Mouse (Mus musculus) brown adipose tissue, adult 24 weeks (tissue): ENCODE data around the gene Tmem102. TPM values are rescaled to one million over a fixed set of nuclear protein-coding genes. Genes with fewer than 3 reads are reported as not detected.
A peak's percentile ranks its signal among the peaks of the same experiment; 100 is the strongest.

ENCODE experiments used
- H3K27ac ChIP-seq: fragments of 200-500 bp; replicated peaks from 2 replicates; pipeline ENCODE4 v1.5.1; 2012; ENCODE audit warnings: low read depth, mild to moderate bottlenecking, low read length
- H3K4me1 ChIP-seq: fragments of 200-500 bp; 2 replicates; pipeline ENCODE4 v1.6.1; 2012; ENCODE audit warnings: low read length, mixed read lengths; ENCODE audit not compliant: control insufficient read depth, insufficient read depth, insufficient read length
- H3K4me3 ChIP-seq: fragments of 200-500 bp; 2 replicates; pipeline ENCODE4 v1.5.1; 2012; ENCODE audit warnings: low read depth, mild to moderate bottlenecking, low read length, moderate library complexity; ENCODE audit not compliant: insufficient read depth
- polyA plus RNA-seq: library from polyadenylated mRNA; stranded (reverse); fragments of >200 nt; gene quantifications from 2 replicates; pipeline ENCODE4 v1.2.4, GENCODE M21; 2012; ENCODE audit not compliant: missing spikeins, insufficient read depth, insufficient read length

The Tmem102 gene
- polyA plus RNA-seq, 1 experiment: 1.2 TPM

DNA sequence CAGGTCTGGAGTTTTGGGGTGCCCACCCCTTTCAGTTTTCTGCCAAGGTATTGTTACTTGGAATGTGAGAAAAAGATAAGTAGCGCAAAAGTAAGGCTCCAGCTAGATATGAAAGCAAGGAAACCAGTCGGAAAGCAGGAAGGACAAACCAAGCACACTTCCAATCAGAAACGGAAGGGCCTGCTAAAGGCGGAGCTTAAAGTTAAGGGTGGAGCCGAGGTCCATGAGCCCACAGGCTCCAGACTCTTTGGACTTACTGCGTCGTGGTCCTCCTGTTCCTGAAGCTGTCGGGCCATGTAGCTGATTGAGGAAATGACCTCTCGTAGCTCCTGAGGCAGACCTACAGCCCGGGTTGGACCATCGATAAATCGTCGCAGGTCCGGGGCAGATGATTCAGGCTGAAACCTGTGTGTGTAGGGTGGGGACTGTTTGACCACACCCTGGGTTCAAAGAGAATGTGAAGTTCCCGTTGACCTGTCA is 20.6 kb downstream of the Tmem102 start:
- peak overlapping the region; percentile 42 for H3K4me3 ChIP-seq
- H3K27ac ChIP-seq: peak overlapping the region; percentile 36

DNA sequence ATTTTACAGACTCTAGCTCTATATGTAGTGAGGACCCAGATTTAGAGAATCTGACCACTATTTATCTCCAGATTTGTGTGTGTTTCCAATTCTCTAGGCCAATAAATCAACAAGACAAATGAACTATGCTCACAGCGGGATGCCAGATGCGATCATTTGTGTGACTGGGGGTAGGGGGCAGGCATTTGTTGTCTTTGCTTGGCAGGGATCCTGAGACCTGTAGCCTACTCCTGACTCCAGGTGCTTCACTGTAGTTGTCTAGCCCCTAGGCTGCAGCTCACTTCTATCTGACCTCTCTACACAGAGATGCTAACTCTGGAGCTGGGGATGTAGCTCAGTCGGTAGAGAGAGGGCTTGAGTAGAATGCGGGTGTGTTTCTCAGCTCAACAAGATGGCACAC is 23.6 kb downstream of the Tmem102 start:
- H3K27ac ChIP-seq: no peak overlapping the region
- H3K4me3 ChIP-seq: no peak overlapping the region
- 0 out of 2 replicates have a peak, but pooled peaks cover 3% of the 10 kb centered on the region for H3K4me1 ChIP-seq

More for the DNA sequence above, 20.6 kb downstream of the Tmem102 start:
- H3K4me1 ChIP-seq: 0 out of 2 replicates have a peak, but pooled peaks cover 3% of the 10 kb centered on the region

DNA sequence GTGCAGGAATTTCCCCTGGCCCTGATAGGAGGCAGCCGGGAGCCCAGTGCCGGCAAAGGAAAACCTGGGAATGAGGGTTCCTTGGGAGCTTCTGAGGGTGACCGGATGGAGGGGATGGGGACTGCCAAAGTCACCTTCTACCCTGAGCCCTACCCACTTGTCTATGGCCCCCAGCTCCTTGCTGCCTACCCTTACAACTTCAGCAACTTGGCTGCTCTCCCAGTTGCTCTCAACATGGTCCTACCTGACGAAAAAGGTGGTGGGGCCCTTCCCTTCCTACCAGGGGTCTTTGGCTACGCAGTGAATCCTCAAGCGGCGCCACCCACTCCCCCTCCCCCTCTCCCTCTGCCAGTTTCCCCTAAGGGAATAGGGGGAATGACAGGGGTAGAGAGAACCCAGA is 26.4 kb downstream of the Tmem102 start:
- no peak overlapping the region for H3K27ac ChIP-seq
- no peaks in the 10 kb centered on the region for H3K4me1 ChIP-seq
- H3K4me3 ChIP-seq: no peak overlapping the region

DNA sequence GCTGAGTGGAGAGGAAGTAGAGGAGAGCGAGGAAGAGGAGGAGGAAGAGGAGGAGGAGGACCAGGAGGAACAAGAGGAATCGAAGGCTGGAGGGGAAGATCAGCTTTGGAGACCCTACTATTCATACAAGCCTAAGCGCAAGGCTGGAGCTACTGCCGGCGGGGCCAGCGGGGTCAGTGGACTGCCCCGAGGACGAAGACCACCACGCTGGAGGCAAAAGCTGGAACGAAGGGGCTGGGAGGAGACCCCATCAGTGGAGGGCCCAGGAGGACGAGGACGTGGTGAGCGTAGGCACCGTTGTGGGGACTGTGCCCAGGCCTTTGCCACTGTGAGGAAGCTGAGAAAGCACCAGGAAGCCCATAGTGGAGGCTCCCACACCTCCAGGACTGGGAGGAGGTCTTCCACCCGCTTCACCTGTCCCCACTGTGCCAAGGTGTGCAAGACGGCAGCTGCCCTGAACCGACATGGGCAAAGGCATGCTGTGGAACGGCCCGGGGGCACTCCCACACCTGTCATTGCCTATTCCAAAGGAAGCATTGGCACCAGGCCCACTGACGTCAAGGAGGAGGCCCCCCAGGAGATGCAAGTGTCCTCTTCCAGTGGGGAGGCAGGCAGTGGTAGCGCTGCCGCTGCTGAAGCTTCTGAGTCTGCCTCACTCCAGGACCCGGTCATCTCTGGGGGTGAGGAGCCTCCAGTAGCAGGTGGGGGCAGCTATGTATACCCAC is 27.0 kb downstream of the Tmem102 start:
- Histone ChIP-seq H3K27ac (no peak overlapping the region), H3K4me3 (no peak overlapping the region), H3K4me1 (no peaks in the 10 kb centered on the region)

DNA sequence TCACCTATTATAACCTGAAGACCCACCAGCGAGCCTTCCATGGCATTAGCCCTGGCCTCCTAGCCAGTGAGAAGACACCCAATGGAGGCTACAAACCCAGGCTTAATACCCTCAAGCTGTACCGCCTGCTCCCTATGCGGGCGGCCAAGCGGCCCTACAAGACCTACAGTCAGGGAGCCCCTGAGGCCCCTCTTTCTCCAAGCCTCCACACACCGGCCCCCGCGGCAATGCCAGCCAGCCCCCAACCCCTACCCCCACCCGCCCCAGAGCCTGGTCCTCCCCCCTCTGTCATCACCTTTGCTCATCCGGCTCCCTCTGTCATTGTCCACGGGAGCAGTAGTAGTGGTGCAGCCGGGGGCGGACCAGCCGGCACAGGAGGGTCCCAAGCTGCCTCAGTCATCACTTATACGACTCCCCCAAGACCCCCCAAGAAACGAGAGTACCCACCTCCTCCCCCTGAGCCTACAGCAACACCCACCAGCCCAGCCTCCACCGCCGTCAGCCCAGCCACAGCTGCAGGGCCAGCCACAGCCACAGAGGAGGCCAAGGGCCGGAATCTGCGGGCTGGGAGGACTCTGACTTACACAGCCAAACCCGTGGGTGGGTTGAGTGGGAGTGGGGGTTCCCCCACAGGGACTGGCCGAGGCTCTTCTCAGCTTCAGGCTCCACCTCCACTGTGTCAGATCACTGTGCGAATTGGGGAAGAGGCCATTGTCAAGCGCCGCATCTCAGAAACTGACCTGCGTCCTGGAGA is 27.7 kb downstream of the Tmem102 start:
- H3K4me1 ChIP-seq: no peaks in the 10 kb centered on the region
- no peak overlapping the region for H3K4me3 ChIP-seq
- H3K27ac ChIP-seq: no peak overlapping the region

DNA sequence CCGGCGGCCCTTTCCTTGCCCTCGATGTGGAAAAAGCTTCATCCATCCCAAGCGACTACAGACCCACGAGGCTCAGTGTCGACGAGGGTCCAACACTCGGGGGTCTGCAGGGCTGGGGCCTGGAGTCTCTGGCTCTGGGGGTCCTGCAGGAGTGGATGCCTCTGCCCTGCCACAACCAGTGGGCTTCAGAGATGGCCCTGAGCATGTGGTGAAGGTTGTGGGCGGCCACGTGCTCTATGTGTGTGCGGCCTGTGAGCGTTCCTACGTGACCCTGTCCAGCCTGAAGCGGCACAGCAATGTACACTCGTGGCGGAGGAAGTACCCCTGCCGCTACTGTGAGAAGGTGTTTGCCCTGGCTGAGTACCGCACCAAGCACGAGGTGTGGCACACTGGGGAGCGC is 28.9 kb downstream of the Tmem102 start:
- H3K27ac ChIP-seq: no peak overlapping the region
- H3K4me1 ChIP-seq: no peaks in the 10 kb centered on the region
- no peak overlapping the region for H3K4me3 ChIP-seq

DNA sequence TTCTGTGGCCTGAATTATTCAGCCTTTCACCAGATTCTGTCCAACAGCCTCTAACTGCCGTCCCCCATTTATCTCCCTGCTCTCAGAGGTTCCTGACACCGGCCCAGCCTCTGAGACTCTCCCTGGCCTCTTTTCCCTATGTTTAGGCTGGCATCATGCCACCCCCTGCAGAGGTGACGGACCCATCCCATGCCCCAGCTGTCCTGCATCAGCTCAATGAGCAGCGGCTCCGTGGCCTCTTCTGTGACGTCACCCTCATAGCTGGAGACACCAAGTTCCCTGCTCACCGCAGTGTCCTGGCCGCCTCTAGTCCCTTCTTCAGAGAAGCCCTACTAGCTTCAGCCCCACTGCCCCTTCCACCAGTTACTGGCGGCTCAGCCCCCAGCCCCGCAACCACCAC is 29.7 kb downstream of the Tmem102 start:
- Histone ChIP-seq H3K4me3 (no peak overlapping the region), H3K4me1 (no peaks in the 10 kb centered on the region), H3K27ac (no peak overlapping the region)

DNA sequence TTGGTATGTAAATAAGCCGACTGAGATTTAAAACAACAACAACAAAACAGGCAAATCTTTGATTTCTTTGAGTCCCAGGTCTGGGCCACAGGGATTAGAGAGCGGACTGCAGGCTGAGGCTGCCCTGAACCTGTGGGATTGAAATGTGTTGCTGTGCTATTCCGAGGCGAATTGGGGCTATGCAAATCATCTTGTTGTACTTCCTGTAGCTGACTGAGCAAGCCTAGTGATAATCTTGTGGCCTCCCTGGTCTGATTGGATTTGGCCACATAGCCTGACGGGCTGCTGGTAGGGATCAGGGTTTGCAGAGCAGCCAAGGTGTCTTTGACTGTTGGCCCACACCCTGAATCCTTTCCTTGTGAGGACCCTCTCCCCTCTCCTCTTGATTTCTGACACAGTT is 30.5 kb downstream of the Tmem102 start:
- no peak overlapping the region for H3K4me3 ChIP-seq
- no peak overlapping the region for H3K27ac ChIP-seq
- no peaks in the 10 kb centered on the region for H3K4me1 ChIP-seq

DNA sequence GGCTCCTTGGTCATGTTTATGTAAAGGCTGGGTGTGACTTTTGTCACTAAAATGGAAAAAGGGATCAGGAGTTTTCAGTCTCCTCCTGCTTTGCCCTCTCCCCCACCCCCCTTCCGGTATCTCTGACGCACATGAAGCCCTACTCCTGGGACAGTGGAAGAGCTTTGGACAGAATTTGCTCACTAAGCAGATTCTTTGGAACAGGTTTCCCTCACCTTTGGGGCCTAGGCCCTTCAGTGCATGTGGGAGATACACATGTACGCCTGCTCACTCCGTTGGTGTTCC is 37.9 kb downstream of the Tmem102 start:
- H3K27ac ChIP-seq: peak overlapping the region; percentile 77
- peaks cover 14% of the 10 kb centered on the region for H3K4me1 ChIP-seq
- peak overlapping the region; percentile 90 for H3K4me3 ChIP-seq

DNA sequence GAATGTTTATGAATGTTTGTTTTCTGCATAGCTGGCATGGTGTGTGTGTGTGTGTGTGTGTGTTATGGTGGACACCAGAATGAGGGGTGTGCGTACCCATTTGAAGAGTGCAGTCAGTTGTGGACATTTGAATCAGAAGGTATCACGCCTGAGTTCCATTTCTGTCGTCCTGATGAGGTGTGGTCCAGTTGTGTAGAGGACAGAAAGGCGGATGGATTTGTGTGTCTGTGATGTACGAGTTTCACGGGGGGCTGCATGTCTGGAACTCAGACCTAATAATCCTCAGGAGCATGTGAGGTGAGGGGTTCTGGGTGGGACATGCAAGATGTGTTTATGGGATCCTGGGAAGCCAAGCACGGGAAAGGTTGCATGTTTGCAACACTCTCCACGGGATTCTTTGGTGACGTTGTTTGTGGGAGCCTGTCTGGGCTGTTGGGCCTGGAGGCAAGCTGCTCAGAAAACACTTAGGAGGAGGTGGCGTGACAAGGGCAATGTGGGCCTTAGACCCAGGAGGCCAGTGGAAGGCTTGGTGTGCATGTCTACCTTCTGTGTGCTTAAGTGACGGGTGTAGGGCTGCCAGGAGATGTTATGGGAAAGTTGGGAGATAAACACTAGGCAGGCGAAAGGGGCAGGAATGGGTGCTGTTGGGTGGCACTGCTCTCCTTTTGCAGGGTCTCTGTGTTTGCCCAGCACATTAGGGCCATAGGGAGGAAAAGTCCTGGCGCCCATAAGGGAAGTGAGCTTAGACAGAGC is 38.4 kb downstream of the Tmem102 start:
- Histone ChIP-seq H3K4me1 (peaks cover 14% of the 10 kb centered on the region), H3K27ac (peak overlapping the region; percentile 77), H3K4me3 (peak overlapping the region; percentile 90)

DNA sequence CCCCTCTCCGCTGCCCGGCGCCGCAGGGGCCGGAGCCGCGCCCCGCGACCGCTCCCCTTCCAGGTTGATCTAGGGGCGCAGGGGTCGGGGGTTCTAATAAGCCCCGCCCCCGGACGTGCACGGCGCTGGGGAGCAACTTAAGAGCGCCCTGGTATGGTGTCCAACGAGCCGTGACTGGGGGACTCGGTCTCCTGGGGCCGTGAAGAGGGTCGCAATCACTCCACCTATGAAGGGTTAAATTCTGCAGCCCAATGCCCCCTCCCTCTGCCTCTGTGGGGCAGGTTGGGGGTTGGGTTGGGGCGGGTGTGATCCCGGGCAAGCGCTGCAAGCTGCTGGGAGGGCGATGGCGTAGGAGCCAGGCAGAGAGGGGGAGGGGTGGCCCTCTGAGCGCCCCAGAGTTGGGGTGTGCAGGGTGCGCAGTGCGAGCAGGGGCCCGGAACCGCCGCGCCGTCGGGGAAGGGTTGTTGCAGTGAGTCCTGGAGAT is 39.3 kb downstream of the Tmem102 start:
- Histone ChIP-seq H3K27ac (peak overlapping the region; percentile 88), H3K4me3 (peak overlapping the region; percentile 90), H3K4me1 (peaks cover 14% of the 10 kb centered on the region)

DNA sequence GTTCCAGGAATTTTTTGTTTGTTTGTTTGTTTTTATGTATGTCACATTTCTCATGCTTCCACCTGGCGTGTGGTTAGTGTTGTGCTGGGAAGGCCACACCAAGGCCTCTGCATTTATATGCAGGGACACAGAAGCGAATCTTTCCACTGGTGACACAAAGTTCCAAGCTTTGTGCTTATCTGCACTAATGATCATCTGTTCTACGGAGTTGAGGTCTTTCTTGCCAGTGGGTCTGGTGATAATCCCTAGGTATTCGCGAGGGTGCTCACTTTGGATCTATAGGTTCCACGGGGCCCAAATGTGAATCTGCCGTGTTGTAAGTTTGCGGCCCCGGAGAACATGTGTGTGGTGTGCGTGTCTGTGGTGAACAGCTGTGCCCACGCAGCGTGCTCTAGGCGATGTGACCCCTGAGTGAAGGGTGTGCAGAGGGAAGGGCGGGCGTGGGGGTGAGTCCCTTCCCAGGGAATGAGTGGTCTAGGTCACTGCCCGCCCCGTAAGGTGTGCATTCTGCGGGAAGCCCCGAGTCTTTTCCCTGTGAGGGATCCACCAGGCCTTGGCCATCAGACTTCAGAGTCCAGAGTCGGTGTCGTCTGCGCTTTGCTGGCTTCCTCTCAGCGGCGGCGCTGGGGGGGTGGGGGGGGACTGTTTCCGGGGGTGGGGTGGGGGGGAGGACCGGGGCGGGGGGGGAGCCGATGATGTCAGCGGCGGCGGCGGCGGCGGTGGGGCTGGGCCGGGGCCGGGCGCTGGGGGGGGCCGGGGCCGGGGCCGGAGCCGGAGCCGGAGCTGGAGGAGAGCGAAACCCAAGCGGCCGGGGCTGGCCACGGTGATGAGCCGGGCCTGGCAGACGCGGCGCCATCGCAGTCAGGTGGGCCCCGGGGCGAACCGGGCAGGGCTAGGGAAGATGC is 40.0 kb downstream of the Tmem102 start, which contains the start of gene Zbtb4:
Gene Zbtb4, plus strand, starts transcription at position 692 of the 905 bp plus-strand sequence.
- Histone ChIP-seq H3K4me1 (peaks cover 14% of the 10 kb centered on the region), H3K27ac (peak within 1 kb of the TSS; percentile 88), H3K4me3 (peak within 1 kb of the TSS; percentile 90)

DNA sequence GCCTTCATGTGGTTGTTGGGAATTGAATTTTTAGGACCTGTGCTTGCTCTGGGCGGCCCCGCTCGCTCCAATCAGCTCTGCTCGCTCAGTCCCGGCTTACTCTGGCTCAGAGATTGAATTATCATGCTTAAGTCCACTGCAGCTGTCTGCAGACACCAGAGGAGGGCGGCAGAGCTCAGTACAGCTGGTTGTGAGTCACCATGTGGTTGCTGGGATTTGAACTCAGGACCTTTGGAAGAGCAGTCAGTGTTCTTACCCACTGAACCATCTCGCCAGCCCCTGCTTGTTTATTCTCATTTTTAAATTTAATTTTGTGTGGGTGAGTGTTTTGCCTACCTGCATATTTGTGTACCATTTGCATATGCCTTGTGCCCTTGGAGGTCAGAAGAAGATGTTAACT is 41.9 kb downstream of the Tmem102 start:
- peaks cover 14% of the 10 kb centered on the region for H3K4me1 ChIP-seq
- no peak overlapping the region for H3K4me3 ChIP-seq
- H3K27ac ChIP-seq: no peak overlapping the region

DNA sequence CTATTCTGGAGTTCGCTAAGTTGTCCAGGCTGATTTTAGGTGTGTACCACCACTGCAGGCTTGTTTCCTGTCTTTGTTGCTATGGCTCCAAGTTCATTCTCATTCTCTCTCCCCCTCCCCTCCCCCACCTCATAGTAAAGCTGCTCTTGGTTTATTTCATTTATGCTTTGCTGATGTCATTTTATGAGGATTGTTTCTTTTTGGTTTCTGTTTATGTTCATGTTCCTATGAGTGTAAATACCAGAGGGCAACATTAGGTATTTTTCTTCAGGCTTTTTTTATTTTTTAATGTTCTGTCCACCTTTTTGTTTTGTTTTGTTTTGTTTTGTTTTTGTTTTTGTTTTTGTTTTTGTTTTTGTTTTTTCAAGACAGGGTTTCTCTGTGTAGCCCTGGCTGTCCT is 43.6 kb downstream of the Tmem102 start, which contains the start of gene Slc35g3:
Gene Slc35g3, minus strand, starts transcription at position 101 of the 400 bp plus-strand sequence.
- Histone ChIP-seq H3K4me3 (no peak within 1 kb of the TSS), H3K4me1 (peaks cover 1% of the 10 kb centered on the region; the same call in 1 of the 2 replicates), H3K27ac (no peak within 1 kb of the TSS)
